ENCODE assay signal across 15 mouse cellular contexts in the genomic region with DNA sequence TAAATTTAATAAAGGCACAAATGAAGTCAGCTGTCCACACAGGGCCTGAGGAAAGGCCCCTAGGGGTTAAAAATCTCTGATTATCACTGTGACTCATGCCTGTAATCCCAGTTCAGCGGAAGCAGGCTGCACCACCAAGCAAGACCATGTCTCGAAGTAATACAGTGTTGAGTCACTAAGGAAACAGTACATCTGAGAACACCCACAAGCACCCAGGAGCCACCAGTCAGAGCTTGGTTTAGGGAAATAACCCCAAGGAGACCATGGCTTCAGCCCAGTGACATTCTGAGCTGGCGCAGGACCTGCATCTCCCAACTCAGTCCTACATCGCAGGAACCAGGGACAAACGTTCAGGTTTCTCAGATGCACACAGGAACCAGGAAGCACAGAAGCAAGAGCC. TPM values are rescaled to one million over a fixed set of nuclear protein-coding genes. Genes with fewer than 3 reads are reported as not detected.
DNase-seq lines count a peak whose midpoint lies in the region; ATAC-seq and TF ChIP-seq lines count a peak whose summit lies in the region.
"Had no signal": no experiment of that assay in that cellular context is flagged by ENCODE, and none has a peak within 500 bp of the region (broad histone marks: within the 10 kb centered on the region; RNA-seq: fewer than 3 reads in every experiment).

No protein-coding gene starts in this region.

- no peak overlapping the region for H3K4me2 ChIP-seq in heart, postnatal 0 days (ENCODE audit: low read depth, low read length)
- H3K4me2 ChIP-seq: hindbrain, embryonic 15.5 days had no signal

- no peak overlapping the region for H3K27ac ChIP-seq in heart, postnatal 0 days (ENCODE audit: low read depth)
- H3K27ac ChIP-seq: heart, adult 2 months; hindbrain, embryonic 15.5 days; limb, embryonic 10.5 days had no signal

- WGBS in heart, postnatal 0 days, result 66% methylated on average over 5 of the region's 5 CpGs

- H3K4me3 ChIP-seq in heart, postnatal 0 days (ENCODE audit: low read depth, low read length), result no peak overlapping the region
- H3K4me3 ChIP-seq: heart, adult 2 months; hindbrain, embryonic 15.5 days; limb, embryonic 10.5 days; megakaryocyte, embryonic 14.5 days had no signal

- DNase-seq in adrenal gland, postnatal 14 days, result peak; percentile 18
- DNase-seq in adrenal gland, postnatal 4 days (ENCODE audit: low spot score in 2 of 2), result no peak
- peak; percentile 8 for DNase-seq in right cerebral cortex, adult 18-20 months
- DNase-seq in right cerebral cortex, postnatal 25 days, result no peak
- DNase-seq in heart, postnatal 0 days (ENCODE audit: low spot score), result peak; percentile 16
- DNase-seq in urinary bladder, postnatal 14 days (ENCODE audit: low spot score), result peak; percentile 53
- no peak for DNase-seq in layer of hippocampus, adult 9-11 months
- no peak for DNase-seq in gastrocnemius, postnatal 4 days (ENCODE audit: low spot score in 2 of 2)
- DNase-seq: cerebellum, postnatal 25 days; kidney, postnatal 10 days had no signal

- no peaks in the 10 kb centered on the region for H3K9me3 ChIP-seq in heart, postnatal 0 days (replicated peaks; ENCODE audit: control insufficient read depth, low read length)
- H3K9me3 ChIP-seq: hindbrain, embryonic 15.5 days; limb, embryonic 10.5 days had no signal

- TF ChIP-seq CTCF in heart, postnatal 0 days (IDR thresholded peaks at IDR 0.05; ENCODE audit: low read depth), result no peak

- H3K27me3 ChIP-seq in heart, postnatal 0 days (ENCODE audit: control insufficient read depth, insufficient read depth, low read length), result no peaks in the 10 kb centered on the region
- H3K27me3 ChIP-seq: hindbrain, embryonic 15.5 days; megakaryocyte, embryonic 14.5 days had no signal

- H3K4me1 ChIP-seq in heart, postnatal 0 days (ENCODE audit: control insufficient read depth, insufficient read depth), result no peaks in the 10 kb centered on the region
- H3K4me1 ChIP-seq: hindbrain, embryonic 15.5 days had no signal

- H3K9ac ChIP-seq in heart, postnatal 0 days (replicated peaks; ENCODE audit: low read depth, low read length), result no peak overlapping the region
- H3K9ac ChIP-seq: hindbrain, embryonic 15.5 days had no signal

- no peak for TF ChIP-seq EP300 in heart, postnatal 0 days (IDR thresholded peaks at IDR 0.05; ENCODE audit: low read depth)

- peaks cover 3% of the 10 kb centered on the region; the same call in 1 of the 2 replicates for H3K36me3 ChIP-seq in heart, postnatal 0 days (replicated peaks; ENCODE audit: control insufficient read depth, insufficient read depth, low read length)
- H3K36me3 ChIP-seq: hindbrain, embryonic 15.5 days; limb, embryonic 10.5 days had no signal

- peak; percentile 71 for ATAC-seq in heart, postnatal 0 days (ENCODE audit: insufficient read depth, low read depth)
- ATAC-seq: forebrain, embryonic 16.5 days had no signal

RNA-seq across cellular contexts. Expression of gene Atg10, which starts 17.5 kb away (rescaled TPM):
- total RNA-seq in adrenal gland, postnatal 14 days (2021), result 13.7 and 18.2 TPM in 2 replicates
- total RNA-seq in adrenal gland, postnatal 4 days (2021), result 10 to 100 TPM; 22.4 to 23.4 TPM
- total RNA-seq in heart, postnatal 0 days (2014; rRNA removed; ENCODE audit: low replicate concordance), result 6.7 and 24.7 TPM in 2 replicates
- polyA plus RNA-seq in heart, postnatal 0 days (2015; fragmentation: Nextera tagmentation; extraction: Ambion mirVana), result 41.8 and 44.3 TPM in 2 replicates
- total RNA-seq in gastrocnemius, postnatal 4 days (2021), result 10 to 100 TPM; 12.0 to 13.8 TPM

Comparison
In these comparisons a context has a peak if more than half of its experiments do, and no peak if none do; other contexts are left out.
1. DNase-seq: peak in adrenal gland, postnatal 14 days (single experiment), right cerebral cortex, adult 18-20 months (single experiment), heart, postnatal 0 days (single experiment) and urinary bladder, postnatal 14 days (single experiment); none in adrenal gland, postnatal 4 days (0 of 2), right cerebral cortex, postnatal 25 days (single experiment), layer of hippocampus, adult 9-11 months (single experiment) and gastrocnemius, postnatal 4 days (0 of 2).